Mouse (Mus musculus): ENCODE data around the gene Kifc1. TPM values are rescaled to one million over a fixed set of nuclear protein-coding genes. Genes with fewer than 3 reads are reported as not detected.
A peak's percentile ranks its signal among the peaks of the same experiment; 100 is the strongest.

Kifc1 gene
- total and polyA plus RNA-seq, 2 experiments, result 0.18 to 0.20 TPM

DNA sequence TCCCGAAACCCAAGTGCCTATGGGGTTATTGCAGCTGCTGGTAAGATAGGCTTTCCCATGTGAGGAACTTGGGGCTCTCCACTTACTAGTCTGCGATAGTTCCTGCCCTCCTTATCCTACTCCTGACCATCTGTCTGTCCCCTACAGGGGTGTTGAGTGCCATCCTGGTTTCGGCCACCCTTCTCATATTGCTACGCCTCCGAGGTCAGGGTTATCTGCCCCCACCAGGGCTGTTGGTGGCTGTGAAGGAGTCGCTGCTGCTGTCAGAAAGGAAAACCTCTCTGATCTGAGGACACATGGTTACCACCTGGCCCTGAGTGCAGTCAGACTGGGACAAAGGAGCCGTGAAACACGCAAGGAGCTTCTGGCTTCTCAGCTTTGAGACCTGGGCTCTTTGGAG lies 42.3 kb downstream of the Kifc1 start:
- Histone ChIP-seq H3K9ac (ENCODE audit: low read depth, low read length) (no peak overlapping the region), H3K4me1 (ENCODE audit: control insufficient read depth, insufficient read depth, low read length) (peaks cover 7% of the 10 kb centered on the region), H3K27ac (replicated peaks; ENCODE audit: insufficient read depth, low read depth, low read length) (no peak overlapping the region), H3K79me2 (ENCODE audit: control insufficient read depth, insufficient read depth, low read length) (peaks cover 3% of the 10 kb centered on the region; the same call in 1 of the 2 replicates), H3K36me3 (ENCODE audit: control insufficient read depth, insufficient read depth, low read length) (no peaks in the 10 kb centered on the region), H3K4me3 (ENCODE audit: insufficient read depth, low read depth, low read length) (no peak overlapping the region), H3K27me3 (ENCODE audit: control insufficient read depth, insufficient read depth, low read length) (no peaks in the 10 kb centered on the region)
- WGBS, result 93% methylated on average over 8 of the region's 8 CpGs
- no peak for TF ChIP-seq CTCF (IDR thresholded peaks at IDR 0.05; ENCODE audit: low read depth, low read length)
- no peak for TF ChIP-seq POLR2A (IDR thresholded peaks at IDR 0.05; ENCODE audit: extremely low read depth, insufficient read depth, low read length)
- DNase-seq (ENCODE audit: extremely low read depth, low read depth, low spot score), result no peak

DNA sequence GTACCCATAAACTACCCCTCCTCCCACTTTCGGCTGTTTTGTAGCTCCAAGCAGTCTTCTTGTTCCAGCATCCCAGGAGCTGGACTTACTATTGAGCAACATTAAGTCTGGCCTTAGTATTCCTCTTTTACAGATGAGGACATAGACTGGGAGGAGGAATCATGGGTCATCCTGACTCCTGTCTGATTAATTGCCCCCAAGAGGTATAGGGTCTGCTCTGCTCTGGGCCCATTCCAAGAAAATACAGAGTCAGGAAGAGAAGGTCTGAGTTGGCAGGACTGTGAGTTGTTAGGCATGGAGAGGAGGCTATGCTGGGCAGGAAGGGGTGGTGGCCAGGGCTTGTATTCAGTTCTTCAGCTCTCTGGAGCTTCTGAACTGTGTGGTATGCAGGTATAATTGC lies 46.3 kb downstream of the Kifc1 start:
- DNase-seq (ENCODE audit: extremely low read depth, low read depth, low spot score), result no peak
- Histone ChIP-seq H3K9ac (ENCODE audit: low read depth, low read length) (no peak overlapping the region), H3K36me3 (ENCODE audit: control insufficient read depth, insufficient read depth, low read length) (no peaks in the 10 kb centered on the region), H3K4me1 (ENCODE audit: control insufficient read depth, insufficient read depth, low read length) (peaks cover 5% of the 10 kb centered on the region), H3K27ac (replicated peaks; ENCODE audit: insufficient read depth, low read depth, low read length) (no peak overlapping the region), H3K79me2 (ENCODE audit: control insufficient read depth, insufficient read depth, low read length) (peaks cover 3% of the 10 kb centered on the region; the same call in 1 of the 2 replicates), H3K27me3 (ENCODE audit: control insufficient read depth, insufficient read depth, low read length) (no peaks in the 10 kb centered on the region), H3K4me3 (ENCODE audit: insufficient read depth, low read depth, low read length) (no peak overlapping the region)
- no peak for TF ChIP-seq CTCF (IDR thresholded peaks at IDR 0.05; ENCODE audit: low read depth, low read length)
- whole genome bisulfite sequencing, result 29% methylated on average over 1 of the region's 1 CpGs

DNA sequence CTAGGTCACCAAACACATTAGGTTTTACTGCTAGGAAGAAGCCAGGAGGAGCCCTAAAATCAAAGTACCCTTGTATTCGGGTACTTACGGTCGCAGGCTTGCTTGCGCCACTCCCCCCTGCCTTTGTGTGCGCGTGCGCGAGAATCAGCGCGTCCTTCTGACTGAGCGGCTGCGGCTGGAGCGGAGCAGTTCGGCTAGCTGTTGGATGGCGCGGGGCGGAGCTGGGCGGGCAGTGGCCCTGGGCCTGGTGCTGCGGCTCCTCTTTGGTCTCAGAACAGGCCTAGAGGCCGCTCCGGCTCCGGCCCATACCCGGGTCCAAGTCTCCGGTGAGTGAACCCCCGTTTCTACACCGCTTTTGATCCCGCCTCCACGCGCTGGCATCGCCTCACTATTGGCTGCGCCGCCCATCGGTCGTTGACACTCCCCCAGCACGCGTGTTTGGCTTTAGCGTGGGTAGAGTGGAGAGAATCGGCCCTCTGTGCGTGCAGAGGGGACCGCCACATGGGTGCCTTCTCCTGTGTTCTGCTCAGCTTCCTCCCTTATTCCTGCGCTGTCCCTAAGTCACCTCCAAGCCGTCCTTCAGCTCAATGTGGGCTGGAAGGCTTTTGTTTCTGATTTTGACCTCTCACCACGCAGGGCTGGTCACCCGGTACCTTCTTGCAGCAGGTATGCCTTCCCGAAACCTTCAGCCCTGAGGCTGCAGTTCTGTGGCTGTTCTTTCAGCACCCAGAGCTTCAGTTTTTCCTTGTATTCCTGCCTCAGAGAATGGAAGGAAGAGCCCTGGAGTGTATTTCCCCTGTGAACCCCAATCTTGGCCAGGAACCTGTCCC lies 47.3 kb downstream of the Kifc1 start, which contains the start of gene Cd320:
Gene Cd320, plus strand, starts transcription at position 126 of the 830 bp plus-strand sequence.
- Histone ChIP-seq H3K79me2 (ENCODE audit: control insufficient read depth, insufficient read depth, low read length) (peaks cover 3% of the 10 kb centered on the region; the same call in 1 of the 2 replicates), H3K36me3 (ENCODE audit: control insufficient read depth, insufficient read depth, low read length) (peaks cover 2% of the 10 kb centered on the region; the same call in 1 of the 2 replicates), H3K4me1 (ENCODE audit: control insufficient read depth, insufficient read depth, low read length) (peaks cover 5% of the 10 kb centered on the region), H3K9ac (ENCODE audit: low read depth, low read length) (peak within 1 kb of the TSS; percentile 72), H3K27ac (replicated peaks; ENCODE audit: insufficient read depth, low read depth, low read length) (peak within 1 kb of the TSS; percentile 53), H3K27me3 (ENCODE audit: control insufficient read depth, insufficient read depth, low read length) (no peaks in the 10 kb centered on the region), H3K4me3 (ENCODE audit: insufficient read depth, low read depth, low read length) (peak within 1 kb of the TSS; percentile 68)
- WGBS, result 1% methylated on average over 45 of the region's 45 CpGs
- TF ChIP-seq POLR2A (IDR thresholded peaks at IDR 0.05; ENCODE audit: extremely low read depth, insufficient read depth, low read length) (peak; percentile 40; the same call in 1 of the 2 replicates), CTCF (IDR thresholded peaks at IDR 0.05; ENCODE audit: low read depth, low read length) (no peak)
- DNase-seq (ENCODE audit: extremely low read depth, low read depth, low spot score), result peak; percentile 89

DNA sequence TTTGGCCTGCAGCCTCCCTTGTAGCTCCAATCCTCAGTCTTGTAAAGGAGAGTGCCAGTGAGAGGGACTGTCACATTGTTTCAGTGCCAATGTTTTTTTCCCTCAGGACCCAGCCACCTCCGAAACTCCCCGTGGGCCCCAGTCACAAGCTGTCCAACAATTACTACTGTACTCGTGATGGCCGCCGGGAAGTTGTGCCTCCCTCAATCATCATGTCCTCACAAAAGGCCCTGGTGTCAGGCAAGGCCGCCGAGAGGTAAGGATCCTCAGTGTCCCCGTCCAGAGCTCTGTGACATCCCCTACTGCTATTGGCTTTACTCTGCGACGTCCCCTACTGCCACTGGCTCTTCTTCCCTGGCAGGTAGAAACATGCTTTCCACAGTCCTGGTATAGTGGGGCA lies 60.9 kb downstream of the Kifc1 start:
- no peak for TF ChIP-seq CTCF (IDR thresholded peaks at IDR 0.05; ENCODE audit: low read depth, low read length)
- no peak for TF ChIP-seq POLR2A (IDR thresholded peaks at IDR 0.05; ENCODE audit: extremely low read depth, insufficient read depth, low read length)
- WGBS, result 90% methylated on average over 10 of the region's 10 CpGs
- Histone ChIP-seq H3K27me3 (ENCODE audit: control insufficient read depth, insufficient read depth, low read length) (no peaks in the 10 kb centered on the region), H3K27ac (replicated peaks; ENCODE audit: insufficient read depth, low read depth, low read length) (no peak overlapping the region), H3K79me2 (ENCODE audit: control insufficient read depth, insufficient read depth, low read length) (peaks cover 9% of the 10 kb centered on the region; the same call in 1 of the 2 replicates), H3K9ac (ENCODE audit: low read depth, low read length) (no peak overlapping the region), H3K4me1 (ENCODE audit: control insufficient read depth, insufficient read depth, low read length) (peaks cover 20% of the 10 kb centered on the region), H3K4me3 (ENCODE audit: insufficient read depth, low read depth, low read length) (no peak overlapping the region), H3K36me3 (ENCODE audit: control insufficient read depth, insufficient read depth, low read length) (peaks cover 39% of the 10 kb centered on the region)
- no peak for DNase-seq (ENCODE audit: extremely low read depth, low read depth, low spot score)

DNA sequence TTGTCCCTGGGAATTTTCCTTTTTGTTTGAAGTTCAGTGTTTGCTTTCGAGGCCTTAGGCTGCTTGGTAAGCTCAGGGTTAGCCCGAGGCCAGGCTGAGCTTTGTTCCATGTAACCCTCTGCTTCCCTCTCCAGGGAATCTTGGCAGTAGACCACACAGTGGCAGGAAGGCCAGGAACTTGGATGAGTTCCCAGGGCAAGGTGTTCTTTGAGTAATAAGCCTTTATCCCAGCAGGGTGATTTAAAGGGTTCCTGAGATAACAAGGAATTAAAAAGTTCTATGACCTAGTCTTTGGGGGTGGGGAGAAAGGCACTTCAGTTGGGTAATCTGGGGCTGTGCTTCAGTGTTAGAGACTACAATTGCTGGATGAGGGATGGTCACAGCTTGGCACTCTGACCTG lies 61.6 kb downstream of the Kifc1 start:
- H3K4me1 ChIP-seq (ENCODE audit: control insufficient read depth, insufficient read depth, low read length), result peaks cover 20% of the 10 kb centered on the region
- H3K27me3 ChIP-seq (ENCODE audit: control insufficient read depth, insufficient read depth, low read length), result no peaks in the 10 kb centered on the region
- H3K79me2 ChIP-seq (ENCODE audit: control insufficient read depth, insufficient read depth, low read length), result peaks cover 9% of the 10 kb centered on the region; the same call in 1 of the 2 replicates
- 8% methylated on average over 2 of the region's 2 CpGs for WGBS
- H3K36me3 ChIP-seq (ENCODE audit: control insufficient read depth, insufficient read depth, low read length), result peaks cover 33% of the 10 kb centered on the region
- DNase-seq (ENCODE audit: extremely low read depth, low read depth, low spot score), result peak; percentile 100
- H3K4me3 ChIP-seq (ENCODE audit: insufficient read depth, low read depth, low read length), result no peak overlapping the region
- 0 out of 2 replicates have a peak overlapping the region, but pooled peaks have one; percentile 17 for H3K27ac ChIP-seq (replicated peaks; ENCODE audit: insufficient read depth, low read depth, low read length)
- TF ChIP-seq CTCF (IDR thresholded peaks at IDR 0.05; ENCODE audit: low read depth, low read length), result no peak
- TF ChIP-seq POLR2A (IDR thresholded peaks at IDR 0.05; ENCODE audit: extremely low read depth, insufficient read depth, low read length), result no peak
- H3K9ac ChIP-seq (ENCODE audit: low read depth, low read length), result no peak overlapping the region

DNA sequence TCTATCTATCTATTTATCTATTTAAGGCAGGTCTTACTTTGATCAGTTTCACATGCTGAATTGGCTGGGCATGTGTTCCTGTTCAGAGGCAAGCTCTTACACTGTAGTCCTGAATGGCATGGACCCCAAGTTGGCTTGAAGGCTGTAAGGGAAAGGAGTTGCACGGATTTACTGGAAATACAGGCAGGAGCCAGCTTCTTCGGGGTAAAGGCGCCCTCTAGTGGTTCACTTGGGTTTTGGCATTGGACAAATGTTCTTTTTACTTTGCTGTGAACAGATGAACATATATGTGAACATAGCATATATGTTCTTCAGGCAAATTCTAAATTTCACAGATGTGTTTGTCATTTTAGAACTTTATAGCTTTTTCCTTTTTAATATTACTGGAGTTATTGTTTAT lies 63.6 kb downstream of the Kifc1 start:
- TF ChIP-seq CTCF (IDR thresholded peaks at IDR 0.05; ENCODE audit: low read depth, low read length), result peak; percentile 71
- TF ChIP-seq POLR2A (IDR thresholded peaks at IDR 0.05; ENCODE audit: extremely low read depth, insufficient read depth, low read length), result no peak
- DNase-seq (ENCODE audit: extremely low read depth, low read depth, low spot score), result peak; percentile 72

More for the DNA sequence above, 63.6 kb downstream of the Kifc1 start:
- WGBS, result 0% methylated on average over 3 of the region's 3 CpGs
- no peak overlapping the region for H3K4me3 ChIP-seq (ENCODE audit: insufficient read depth, low read depth, low read length)
- H3K4me1 ChIP-seq (ENCODE audit: control insufficient read depth, insufficient read depth, low read length), result peaks cover 25% of the 10 kb centered on the region
- H3K79me2 ChIP-seq (ENCODE audit: control insufficient read depth, insufficient read depth, low read length), result peaks cover 9% of the 10 kb centered on the region; the same call in 1 of the 2 replicates
- H3K9ac ChIP-seq (ENCODE audit: low read depth, low read length), result no peak overlapping the region
- no peak overlapping the region for H3K27ac ChIP-seq (replicated peaks; ENCODE audit: insufficient read depth, low read depth, low read length)
- no peaks in the 10 kb centered on the region for H3K27me3 ChIP-seq (ENCODE audit: control insufficient read depth, insufficient read depth, low read length)
- peaks cover 31% of the 10 kb centered on the region for H3K36me3 ChIP-seq (ENCODE audit: control insufficient read depth, insufficient read depth, low read length)

Other genes starting within 250 kb of the Kifc1 start
- gene Hnrnpm, start 203.8 kb downstream of the Kifc1 start, total RNA-seq (2014; rRNA removed), result 49.9 and 53.7 TPM in 2 replicates
- gene Hnrnpm, start 203.8 kb downstream of the Kifc1 start, polyA plus RNA-seq (2012; rRNA removed), result 28.0 and 33.6 TPM in 2 replicates
- 65.1 and 71.2 TPM in 2 replicates for gene March2, start 172.0 kb downstream of the Kifc1 start, total RNA-seq (2014; rRNA removed)
- 92.3 and 94.0 TPM in 2 replicates for gene March2, start 172.0 kb downstream of the Kifc1 start, polyA plus RNA-seq (2012; rRNA removed)
- gene Rab11b, start 130.1 kb downstream of the Kifc1 start, total RNA-seq (2014; rRNA removed), result 23.3 and 45.2 TPM in 2 replicates
- gene Rab11b, start 130.1 kb downstream of the Kifc1 start, polyA plus RNA-seq (2012; rRNA removed), result 168 and 177 TPM in 2 replicates
- gene Angptl4, start 108.8 kb downstream of the Kifc1 start, total RNA-seq (2014; rRNA removed), result 129 and 142 TPM in 2 replicates
- gene Angptl4, start 108.8 kb downstream of the Kifc1 start, polyA plus RNA-seq (2012; rRNA removed), result 28.1 and 49.5 TPM in 2 replicates
- gene Kank3, start 80.1 kb downstream of the Kifc1 start, total RNA-seq (2014; rRNA removed), result 6.0 and 7.3 TPM in 2 replicates
- 9.5 and 13.4 TPM in 2 replicates for gene Kank3, start 80.1 kb downstream of the Kifc1 start, polyA plus RNA-seq (2012; rRNA removed)
- gene Rps28, start 66.1 kb downstream of the Kifc1 start, total RNA-seq (2014; rRNA removed), result 275 and 294 TPM in 2 replicates
- 374 and 500 TPM in 2 replicates for gene Rps28, start 66.1 kb downstream of the Kifc1 start, polyA plus RNA-seq (2012; rRNA removed)
- gene Ndufa7, start 66.1 kb downstream of the Kifc1 start, total RNA-seq (2014; rRNA removed), result 214 and 217 TPM in 2 replicates
- 372 and 457 TPM in 2 replicates for gene Ndufa7, start 66.1 kb downstream of the Kifc1 start, polyA plus RNA-seq (2012; rRNA removed)
- 7.1 and 7.5 TPM in 2 replicates for gene Cd320, start 47.6 kb downstream of the Kifc1 start, total RNA-seq (2014; rRNA removed)
- 13.0 and 16.9 TPM in 2 replicates for gene Cd320, start 47.6 kb downstream of the Kifc1 start, polyA plus RNA-seq (2012; rRNA removed)
- not detected in 2 replicates for gene Gm7029, start 16.8 kb downstream of the Kifc1 start, total RNA-seq (2014; rRNA removed)
- not detected in 2 replicates for gene Gm7029, start 16.8 kb downstream of the Kifc1 start, polyA plus RNA-seq (2012; rRNA removed)
- gene Platr17, start 14.5 kb upstream of the Kifc1 start, total RNA-seq (2014; rRNA removed), result not detected in 2 replicates
- 0.18 TPM in 1 of 2 replicates, not detected in the other for gene Platr17, start 14.5 kb upstream of the Kifc1 start, polyA plus RNA-seq (2012; rRNA removed)
- 8.3 and 10.2 TPM in 2 replicates for gene Daxx, start 18.8 kb upstream of the Kifc1 start, total RNA-seq (2014; rRNA removed)
- gene Daxx, start 18.8 kb upstream of the Kifc1 start, polyA plus RNA-seq (2012; rRNA removed), result 15.8 and 30.8 TPM in 2 replicates
- gene Tapbp, start 25.2 kb upstream of the Kifc1 start, total RNA-seq (2014; rRNA removed), result 47.2 and 58.5 TPM in 2 replicates
- gene Tapbp, start 25.2 kb upstream of the Kifc1 start, polyA plus RNA-seq (2012; rRNA removed), result 95.4 and 105 TPM in 2 replicates
- 11.1 and 12.7 TPM in 2 replicates for gene Zbtb22, start 25.2 kb upstream of the Kifc1 start, total RNA-seq (2014; rRNA removed)
- 23.9 and 30.2 TPM in 2 replicates for gene Zbtb22, start 25.2 kb upstream of the Kifc1 start, polyA plus RNA-seq (2012; rRNA removed)
- gene Rgl2, start 38.9 kb upstream of the Kifc1 start, total RNA-seq (2014; rRNA removed), result 9.8 and 10.9 TPM in 2 replicates
- gene Rgl2, start 38.9 kb upstream of the Kifc1 start, polyA plus RNA-seq (2012; rRNA removed), result 19.4 and 27.7 TPM in 2 replicates
- 37.9 and 40.8 TPM in 2 replicates for gene Pfdn6, start 49.7 kb upstream of the Kifc1 start, total RNA-seq (2014; rRNA removed)
- gene Pfdn6, start 49.7 kb upstream of the Kifc1 start, polyA plus RNA-seq (2012; rRNA removed), result 15.5 and 21.9 TPM in 2 replicates
- gene Wdr46, start 50.0 kb upstream of the Kifc1 start, total RNA-seq (2014; rRNA removed), result 9.3 and 11.3 TPM in 2 replicates
- 13.2 and 16.4 TPM in 2 replicates for gene Wdr46, start 50.0 kb upstream of the Kifc1 start, polyA plus RNA-seq (2012; rRNA removed)
- gene B3galt4, start 60.8 kb upstream of the Kifc1 start, total RNA-seq (2014; rRNA removed), result 0.54 and 0.55 TPM in 2 replicates
- gene B3galt4, start 60.8 kb upstream of the Kifc1 start, polyA plus RNA-seq (2012; rRNA removed), result 0.68 and 0.97 TPM in 2 replicates
- gene Vps52, start 65.2 kb upstream of the Kifc1 start, total RNA-seq (2014; rRNA removed), result 10.5 and 10.9 TPM in 2 replicates
- gene Vps52, start 65.2 kb upstream of the Kifc1 start, polyA plus RNA-seq (2012; rRNA removed), result 31.1 and 40.6 TPM in 2 replicates
- gene Rps18, start 65.3 kb upstream of the Kifc1 start, total RNA-seq (2014; rRNA removed), result 1,559 and 1,933 TPM in 2 replicates
- 224 and 252 TPM in 2 replicates for gene Rps18, start 65.3 kb upstream of the Kifc1 start, polyA plus RNA-seq (2012; rRNA removed)
- gene H2-K1, start 109.7 kb upstream of the Kifc1 start, total RNA-seq (2014; rRNA removed), result 2,105 and 2,348 TPM in 2 replicates
- 4,310 and 5,575 TPM in 2 replicates for gene H2-K1, start 109.7 kb upstream of the Kifc1 start, polyA plus RNA-seq (2012; rRNA removed)
- 10.0 and 13.7 TPM in 2 replicates for gene Ring1, start 134.0 kb upstream of the Kifc1 start, total RNA-seq (2014; rRNA removed)
- 29.7 and 33.8 TPM in 2 replicates for gene Ring1, start 134.0 kb upstream of the Kifc1 start, polyA plus RNA-seq (2012; rRNA removed)
- 76.5 and 80.5 TPM in 2 replicates for gene H2-Ke6, start 137.4 kb upstream of the Kifc1 start, total RNA-seq (2014; rRNA removed)
- 162 and 167 TPM in 2 replicates for gene H2-Ke6, start 137.4 kb upstream of the Kifc1 start, polyA plus RNA-seq (2012; rRNA removed)
- 51.2 and 54.7 TPM in 2 replicates for gene Slc39a7, start 141.0 kb upstream of the Kifc1 start, total RNA-seq (2014; rRNA removed)
- 98.0 and 115 TPM in 2 replicates for gene Slc39a7, start 141.0 kb upstream of the Kifc1 start, polyA plus RNA-seq (2012; rRNA removed)
- gene Rxrb, start 141.2 kb upstream of the Kifc1 start, total RNA-seq (2014; rRNA removed), result 13.0 and 17.0 TPM in 2 replicates
- 40.3 and 46.5 TPM in 2 replicates for gene Rxrb, start 141.2 kb upstream of the Kifc1 start, polyA plus RNA-seq (2012; rRNA removed)
- gene Col11a2, start 148.8 kb upstream of the Kifc1 start, total RNA-seq (2014; rRNA removed), result 0.18 and 0.74 TPM in 2 replicates
- gene Col11a2, start 148.8 kb upstream of the Kifc1 start, polyA plus RNA-seq (2012; rRNA removed), result 0.20 and 0.23 TPM in 2 replicates
- gene H2-Oa, start 201.7 kb upstream of the Kifc1 start, total RNA-seq (2014; rRNA removed), result 0.28 and 0.47 TPM in 2 replicates
- 0.76 and 1.4 TPM in 2 replicates for gene H2-Oa, start 201.7 kb upstream of the Kifc1 start, polyA plus RNA-seq (2012; rRNA removed)
- 7.1 and 8.5 TPM in 2 replicates for gene H2-DMa, start 228.9 kb upstream of the Kifc1 start, total RNA-seq (2014; rRNA removed)
- gene H2-DMa, start 228.9 kb upstream of the Kifc1 start, polyA plus RNA-seq (2012; rRNA removed), result 8.3 and 13.1 TPM in 2 replicates
- 39.0 and 53.2 TPM in 2 replicates for gene Brd2, start 232.0 kb upstream of the Kifc1 start, total RNA-seq (2014; rRNA removed)
- 55.8 and 76.9 TPM in 2 replicates for gene Brd2, start 232.0 kb upstream of the Kifc1 start, polyA plus RNA-seq (2012; rRNA removed)